In genomic region chr3:100705128-100705667, GRCm38 (mm10) we compare ENCODE assay signal across 18 mouse cellular contexts. TPM values are rescaled to one million over a fixed set of nuclear protein-coding genes. Genes with fewer than 3 reads are reported as not detected.
DNase-seq lines count a peak whose midpoint lies in the region; ATAC-seq and TF ChIP-seq lines count a peak whose summit lies in the region.
"Had no signal": no experiment of that assay in that cellular context is flagged by ENCODE, and none has a peak within 500 bp of the region (broad histone marks: within the 10 kb centered on the region; RNA-seq: fewer than 3 reads in every experiment).

No protein-coding gene starts in this region.

- H3K27ac ChIP-seq in layer of hippocampus, adult 2 months, result peak overlapping the region; percentile 55; the same call in 1 of the 2 replicates
- H3K27ac ChIP-seq in thymus, adult 2 months (ENCODE audit: control insufficient read depth, insufficient read depth, low read length), result peak overlapping the region; percentile 46; the same call in 1 of the 2 replicates
- H3K27ac ChIP-seq: forebrain, embryonic 10.5 days; stomach, embryonic 15.5 days had no signal

- H3K4me3 ChIP-seq in layer of hippocampus, adult 2 months, result no peak overlapping the region
- H3K4me3 ChIP-seq in thymus, adult 2 months (ENCODE audit: control insufficient read depth, insufficient read depth, low read length), result peak overlapping the region; percentile 17; the same call in 1 of the 2 replicates
- H3K4me3 ChIP-seq: forebrain, embryonic 10.5 days; myocyte; stomach, embryonic 15.5 days had no signal

- no peaks in the 10 kb centered on the region for H3K27me3 ChIP-seq in thymus, adult 2 months (ENCODE audit: control insufficient read depth, insufficient read depth, low read length)
- H3K27me3 ChIP-seq: stomach, embryonic 15.5 days had no signal

- TF ChIP-seq CTCF in layer of hippocampus, adult 2 months (conservative IDR thresholded peaks at IDR 0.05), result no peak
- no peak for TF ChIP-seq CTCF in thymus, adult 2 months (IDR thresholded peaks at IDR 0.05; ENCODE audit: borderline replicate concordance, control insufficient read depth, extremely low read depth, insufficient read depth, low read length, poor library complexity)

- no peak for DNase-seq in frontal cortex, postnatal 25 days (ENCODE audit: low spot score in 2 of 2)
- DNase-seq in layer of hippocampus, adult 2 months (ENCODE audit: low spot score in 2 of 2), result no peak
- no peak for DNase-seq in layer of hippocampus, postnatal 10 days (ENCODE audit: low spot score in 2 of 2)
- DNase-seq in thymus, adult 2 months, result no peak
- no peak for DNase-seq in thymus, postnatal 10 days (ENCODE audit: low spot score in 2 of 2)
- peak; percentile 68 for DNase-seq in telencephalon, adult 2 months (ENCODE audit: low read depth, low spot score)
- DNase-seq in lung, postnatal 14 days, result no peak
- DNase-seq: cerebellum, adult 2 months; gastrocnemius, postnatal 14 days; heart, postnatal 10 days; layer of hippocampus, adult 9-11 months; liver; lung, postnatal 10 days had no signal

- ATAC-seq in frontal cortex, adult (ENCODE audit: low TSS enrichment), result peak; percentile 80
- ATAC-seq: intestine, postnatal 0 days had no signal

- TF ChIP-seq POLR2A in thymus, adult 2 months (IDR thresholded peaks at IDR 0.05; ENCODE audit: control insufficient read depth, extremely low read depth, insufficient read depth, low read length, poor library complexity), result no peak

- WGBS in thymus, adult 2 months, result 14% methylated on average over 11 of the region's 11 CpGs

- no peaks in the 10 kb centered on the region for H3K36me3 ChIP-seq in thymus, adult 2 months (ENCODE audit: control insufficient read depth, insufficient read depth, low read length)
- H3K36me3 ChIP-seq: forebrain, embryonic 10.5 days; stomach, embryonic 15.5 days had no signal

- H3K4me1 ChIP-seq in thymus, adult 2 months (replicated peaks; ENCODE audit: control insufficient read depth, insufficient read depth, low read length), result peaks cover 13% of the 10 kb centered on the region

RNA-seq across cellular contexts. Expression of gene Man1a2, which starts 19.9 kb away (rescaled TPM):
- total RNA-seq in layer of hippocampus, adult 2 months (2021), result 100 to 1,000 TPM in 1 of 2 experiments, 10 to 100 TPM in 1; 97.8 to 113 TPM
- 100 to 1,000 TPM; 113 to 146 TPM for total RNA-seq in layer of hippocampus, postnatal 10 days (2021)
- polyA plus RNA-seq in thymus, adult 2 months (2012; rRNA removed), result 33.3 and 46.9 TPM in 2 replicates
